Mouse (Mus musculus) C2C12 (cell line): ENCODE results near the gene Unc5cl.

Source experiments
- CEBPB ChIP-seq: IDR thresholded peaks from one replicate; pipeline ENCODE4 v1.6.1; 2011; ENCODE audit warnings: low read depth, mild to moderate bottlenecking, control low read depth, moderate library complexity
- CTCF ChIP-seq: IDR thresholded peaks from one replicate; pipeline ENCODE4 v1.5.1; 2011; ENCODE audit not compliant: control insufficient read depth, insufficient read depth, insufficient read length
- FOSL1 ChIP-seq: IDR thresholded peaks from one replicate; pipeline ENCODE4 v1.8.0; 2011; ENCODE audit warnings: mild to moderate bottlenecking, low read length; ENCODE audit not compliant: poor library complexity, insufficient read depth, severe bottlenecking
- MAX ChIP-seq: IDR thresholded peaks from one replicate; pipeline ENCODE4 v1.6.1; 2011; ENCODE audit warnings: mild to moderate bottlenecking, control low read depth
- MYOD1 ChIP-seq: IDR thresholded peaks from one replicate; pipeline ENCODE4 v1.6.1; 2011; ENCODE audit warnings: low read depth; ENCODE audit not compliant: control insufficient read depth, insufficient read length
- MYOG ChIP-seq: IDR thresholded peaks from one replicate; pipeline ENCODE4 v1.6.1; 2011; ENCODE audit not compliant: control insufficient read depth, insufficient read length; ENCODE audit errors: extremely low read depth

GRCm38 (mm10) chr17:48484191-48484590, 29.5 kb downstream of the Unc5cl start:
- TF ChIP-seq CTCF, result no peak
- TF ChIP-seq MYOD1, result no peak
- TF ChIP-seq MAX, result no peak
- no peak for TF ChIP-seq MYOG
- no peak for TF ChIP-seq FOSL1
- no peak for TF ChIP-seq CEBPB
